Mouse (Mus musculus): ENCODE measurements around the gene Smim11. TPM values are rescaled to one million over a fixed set of nuclear protein-coding genes. Genes with fewer than 3 reads are reported as not detected.

Smim11 gene
- polyA plus RNA-seq, 1 experiment from 2014 or later = 143 TPM

GRCm38 (mm10) chr16:92348941-92349340, 47.9 kb downstream of the Smim11 start:
- H3K27me3 ChIP-seq (ENCODE audit: control insufficient read depth, insufficient read depth, low read length) = no peaks in the 10 kb centered on the region
- no peaks in the 10 kb centered on the region for H3K9me3 ChIP-seq (ENCODE audit: control insufficient read depth, low read depth, low read length)
- H3K27ac ChIP-seq (ENCODE audit: low read length) = no peak overlapping the region
- H3K4me3 ChIP-seq (ENCODE audit: low read depth, low read length) = no peak overlapping the region
- H3K36me3 ChIP-seq (ENCODE audit: control insufficient read depth, insufficient read depth, low read length) = no peaks in the 10 kb centered on the region
- H3K4me1 ChIP-seq (ENCODE audit: control insufficient read depth, insufficient read depth, low read length) = no peaks in the 10 kb centered on the region
- WGBS = 80% methylated on average over 12 of the region's 12 CpGs
- H3K9ac ChIP-seq (replicated peaks; ENCODE audit: low read depth, low read length) = no peak overlapping the region
- no peak for ATAC-seq (ENCODE audit: insufficient number of reproducible peaks, insufficient read depth, low FRiP score, low read depth)
- no peak overlapping the region for H3K4me2 ChIP-seq (replicated peaks; ENCODE audit: low read depth, low read length)

DNA sequence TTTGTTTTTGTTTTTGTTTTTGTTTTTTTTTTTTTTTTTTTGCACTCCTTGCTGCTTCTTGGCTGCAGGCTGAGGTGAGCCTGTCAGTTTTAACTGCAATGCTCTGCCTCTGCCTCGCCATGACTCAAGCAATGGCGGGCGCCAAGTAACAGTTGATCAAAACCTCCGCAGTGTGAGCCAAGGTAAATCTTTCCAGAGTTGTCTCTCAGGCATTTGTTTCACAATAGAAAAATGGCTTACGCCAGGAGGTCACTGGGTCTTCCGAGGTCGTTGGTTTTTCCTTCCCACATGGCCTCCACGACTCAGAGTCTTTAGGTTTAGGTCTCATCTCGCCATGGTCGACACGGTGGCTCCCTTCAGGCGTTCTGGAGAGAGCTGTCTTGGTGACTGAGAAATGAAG, 52.2 kb downstream of the Smim11 start:
- no peak for ATAC-seq (ENCODE audit: insufficient number of reproducible peaks, insufficient read depth, low FRiP score, low read depth)
- Histone ChIP-seq H3K27me3 (ENCODE audit: control insufficient read depth, insufficient read depth, low read length) (no peaks in the 10 kb centered on the region), H3K36me3 (ENCODE audit: control insufficient read depth, insufficient read depth, low read length) (no peaks in the 10 kb centered on the region), H3K4me1 (ENCODE audit: control insufficient read depth, insufficient read depth, low read length) (no peaks in the 10 kb centered on the region), H3K9ac (replicated peaks; ENCODE audit: low read depth, low read length) (no peak overlapping the region), H3K4me3 (ENCODE audit: low read depth, low read length) (no peak overlapping the region), H3K27ac (ENCODE audit: low read length) (no peak overlapping the region), H3K9me3 (ENCODE audit: control insufficient read depth, low read depth, low read length) (no peaks in the 10 kb centered on the region), H3K4me2 (replicated peaks; ENCODE audit: low read depth, low read length) (no peak overlapping the region)
- WGBS = 86% methylated on average over 12 of the region's 12 CpGs

- WGBS = 57% methylated on average over 2 of the region's 2 CpGs
- H3K27ac ChIP-seq (ENCODE audit: low read length) = no peak overlapping the region
- H3K4me2 ChIP-seq (replicated peaks; ENCODE audit: low read depth, low read length) = no peak overlapping the region
- no peak overlapping the region for H3K9ac ChIP-seq (replicated peaks; ENCODE audit: low read depth, low read length)
- H3K4me1 ChIP-seq (ENCODE audit: control insufficient read depth, insufficient read depth, low read length) = no peaks in the 10 kb centered on the region; the same call in 1 of the 2 replicates
- no peak overlapping the region for H3K4me3 ChIP-seq (ENCODE audit: low read depth, low read length)
- H3K27me3 ChIP-seq (ENCODE audit: control insufficient read depth, insufficient read depth, low read length) = no peaks in the 10 kb centered on the region
- ATAC-seq (ENCODE audit: insufficient number of reproducible peaks, insufficient read depth, low FRiP score, low read depth) = no peak
- no peaks in the 10 kb centered on the region for H3K36me3 ChIP-seq (ENCODE audit: control insufficient read depth, insufficient read depth, low read length)
- no peaks in the 10 kb centered on the region for H3K9me3 ChIP-seq (ENCODE audit: control insufficient read depth, low read depth, low read length)
Measured at GRCm38 (mm10) chr16:92353897-92354296, 52.8 kb downstream of the Smim11 start.

- WGBS = 68% methylated on average over 5 of the region's 5 CpGs
- Histone ChIP-seq H3K27ac (ENCODE audit: low read length) (no peak overlapping the region), H3K36me3 (ENCODE audit: control insufficient read depth, insufficient read depth, low read length) (no peaks in the 10 kb centered on the region), H3K4me2 (replicated peaks; ENCODE audit: low read depth, low read length) (no peak overlapping the region), H3K27me3 (ENCODE audit: control insufficient read depth, insufficient read depth, low read length) (no peaks in the 10 kb centered on the region), H3K4me3 (ENCODE audit: low read depth, low read length) (no peak overlapping the region), H3K9ac (replicated peaks; ENCODE audit: low read depth, low read length) (no peak overlapping the region), H3K9me3 (ENCODE audit: control insufficient read depth, low read depth, low read length) (no peaks in the 10 kb centered on the region), H3K4me1 (ENCODE audit: control insufficient read depth, insufficient read depth, low read length) (no peaks in the 10 kb centered on the region; the same call in 1 of the 2 replicates)
- ATAC-seq (ENCODE audit: insufficient number of reproducible peaks, insufficient read depth, low FRiP score, low read depth) = no peak
Measured at GRCm38 (mm10) chr16:92355366-92355765, 54.3 kb downstream of the Smim11 start.

DNA sequence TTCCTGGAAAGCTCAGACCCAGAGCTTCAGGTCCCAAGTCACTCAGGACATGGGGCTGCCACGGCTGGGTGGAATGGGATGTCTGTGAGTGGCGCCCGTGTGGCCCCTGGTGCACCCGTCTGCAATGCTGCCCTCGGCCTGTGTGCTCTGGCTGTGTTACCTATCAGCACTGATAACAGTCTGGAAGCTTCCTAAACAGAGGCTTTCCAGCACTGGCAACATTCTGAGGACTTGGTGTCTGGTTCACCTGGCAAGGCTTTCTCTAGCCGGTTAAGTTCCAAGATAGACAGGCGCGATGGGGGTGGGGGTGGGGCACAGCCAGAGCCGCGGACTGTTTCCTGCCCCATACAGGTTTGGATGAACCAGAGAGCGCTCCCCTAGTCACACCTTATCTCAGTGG, 54.9 kb downstream of the Smim11 start:
- Histone ChIP-seq H3K27me3 (ENCODE audit: control insufficient read depth, insufficient read depth, low read length) (no peaks in the 10 kb centered on the region), H3K36me3 (ENCODE audit: control insufficient read depth, insufficient read depth, low read length) (no peaks in the 10 kb centered on the region), H3K4me2 (replicated peaks; ENCODE audit: low read depth, low read length) (no peak overlapping the region), H3K4me1 (ENCODE audit: control insufficient read depth, insufficient read depth, low read length) (no peaks in the 10 kb centered on the region; the same call in 1 of the 2 replicates), H3K9me3 (ENCODE audit: control insufficient read depth, low read depth, low read length) (no peaks in the 10 kb centered on the region), H3K9ac (replicated peaks; ENCODE audit: low read depth, low read length) (no peak overlapping the region), H3K27ac (ENCODE audit: low read length) (no peak overlapping the region), H3K4me3 (ENCODE audit: low read depth, low read length) (no peak overlapping the region)
- 67% methylated on average over 11 of the region's 11 CpGs for WGBS
- no peak for ATAC-seq (ENCODE audit: insufficient number of reproducible peaks, insufficient read depth, low FRiP score, low read depth)

- ATAC-seq (ENCODE audit: insufficient number of reproducible peaks, insufficient read depth, low FRiP score, low read depth) = no peak
- 75% methylated on average over 9 of the region's 9 CpGs for WGBS
- Histone ChIP-seq H3K4me3 (ENCODE audit: low read depth, low read length) (no peak overlapping the region), H3K9ac (replicated peaks; ENCODE audit: low read depth, low read length) (no peak overlapping the region), H3K27me3 (ENCODE audit: control insufficient read depth, insufficient read depth, low read length) (no peaks in the 10 kb centered on the region), H3K36me3 (ENCODE audit: control insufficient read depth, insufficient read depth, low read length) (no peaks in the 10 kb centered on the region), H3K9me3 (ENCODE audit: control insufficient read depth, low read depth, low read length) (no peaks in the 10 kb centered on the region), H3K4me2 (replicated peaks; ENCODE audit: low read depth, low read length) (no peak overlapping the region), H3K4me1 (ENCODE audit: control insufficient read depth, insufficient read depth, low read length) (no peaks in the 10 kb centered on the region; the same call in 1 of the 2 replicates), H3K27ac (ENCODE audit: low read length) (no peak overlapping the region)
Measured at GRCm38 (mm10) chr16:92357023-92357422, 55.9 kb downstream of the Smim11 start.

- no peak overlapping the region for H3K9ac ChIP-seq (replicated peaks; ENCODE audit: low read depth, low read length)
- no peaks in the 10 kb centered on the region for H3K27me3 ChIP-seq (ENCODE audit: control insufficient read depth, insufficient read depth, low read length)
- no peak overlapping the region for H3K27ac ChIP-seq (ENCODE audit: low read length)
- H3K4me1 ChIP-seq (ENCODE audit: control insufficient read depth, insufficient read depth, low read length) = no peaks in the 10 kb centered on the region; the same call in 1 of the 2 replicates
- no peak overlapping the region for H3K4me3 ChIP-seq (ENCODE audit: low read depth, low read length)
- 74% methylated on average over 10 of the region's 10 CpGs for WGBS
- H3K4me2 ChIP-seq (replicated peaks; ENCODE audit: low read depth, low read length) = no peak overlapping the region
- ATAC-seq (ENCODE audit: insufficient number of reproducible peaks, insufficient read depth, low FRiP score, low read depth) = no peak
- H3K9me3 ChIP-seq (ENCODE audit: control insufficient read depth, low read depth, low read length) = no peaks in the 10 kb centered on the region
- H3K36me3 ChIP-seq (ENCODE audit: control insufficient read depth, insufficient read depth, low read length) = no peaks in the 10 kb centered on the region
Measured at GRCm38 (mm10) chr16:92357566-92357965, 56.5 kb downstream of the Smim11 start.

DNA sequence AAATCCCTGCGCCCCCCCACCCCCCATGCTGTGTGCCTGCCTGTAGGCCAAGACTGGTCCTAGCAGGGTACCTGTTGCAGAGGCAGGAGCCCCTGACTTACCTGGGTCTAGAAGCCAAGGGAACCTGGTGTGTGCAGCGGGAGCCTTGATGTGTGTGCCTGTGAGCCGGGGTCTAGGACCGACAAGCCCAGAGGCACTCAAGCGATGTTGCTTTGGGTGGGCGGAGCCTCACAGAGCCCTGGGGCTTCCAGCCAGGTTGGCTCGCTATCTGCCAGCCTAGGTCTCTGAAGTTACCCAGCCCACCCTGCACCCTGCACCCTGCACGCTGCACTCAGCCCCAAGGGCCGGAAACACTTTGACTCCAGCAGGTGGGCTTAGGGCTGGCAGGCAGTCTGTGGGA, 57.6 kb downstream of the Smim11 start:
- peak; percentile 34; the same call in 1 of the 2 replicates for ATAC-seq (ENCODE audit: insufficient number of reproducible peaks, insufficient read depth, low FRiP score, low read depth)
- H3K27ac ChIP-seq (ENCODE audit: low read length) = no peak overlapping the region
- no peak overlapping the region for H3K4me3 ChIP-seq (ENCODE audit: low read depth, low read length)
- no peaks in the 10 kb centered on the region for H3K36me3 ChIP-seq (ENCODE audit: control insufficient read depth, insufficient read depth, low read length)
- no peaks in the 10 kb centered on the region for H3K9me3 ChIP-seq (ENCODE audit: control insufficient read depth, low read depth, low read length)
- H3K9ac ChIP-seq (replicated peaks; ENCODE audit: low read depth, low read length) = no peak overlapping the region
- WGBS = 24% methylated on average over 9 of the region's 9 CpGs
- no peaks in the 10 kb centered on the region for H3K27me3 ChIP-seq (ENCODE audit: control insufficient read depth, insufficient read depth, low read length)
- H3K4me2 ChIP-seq (replicated peaks; ENCODE audit: low read depth, low read length) = no peak overlapping the region; the same call in 1 of the 2 replicates
- no peaks in the 10 kb centered on the region; the same call in 1 of the 2 replicates for H3K4me1 ChIP-seq (ENCODE audit: control insufficient read depth, insufficient read depth, low read length)

GRCm38 (mm10) chr16:92359229-92359628, 58.1 kb downstream of the Smim11 start, which contains the start of gene Kcne1:
Gene Kcne1 (minus strand): TSS chr16:92359468.
- Histone ChIP-seq H3K27ac (ENCODE audit: low read length) (no peak within 1 kb of the TSS), H3K4me1 (ENCODE audit: control insufficient read depth, insufficient read depth, low read length) (no peaks in the 10 kb centered on the region; the same call in 1 of the 2 replicates), H3K9me3 (ENCODE audit: control insufficient read depth, low read depth, low read length) (no peaks in the 10 kb centered on the region), H3K36me3 (ENCODE audit: control insufficient read depth, insufficient read depth, low read length) (no peaks in the 10 kb centered on the region), H3K4me2 (replicated peaks; ENCODE audit: low read depth, low read length) (no peak within 1 kb of the TSS; the same call in 1 of the 2 replicates), H3K4me3 (ENCODE audit: low read depth, low read length) (no peak within 1 kb of the TSS), H3K9ac (replicated peaks; ENCODE audit: low read depth, low read length) (no peak within 1 kb of the TSS), H3K27me3 (ENCODE audit: control insufficient read depth, insufficient read depth, low read length) (no peaks in the 10 kb centered on the region)
- 49% methylated on average over 9 of the region's 9 CpGs for WGBS
- ATAC-seq (ENCODE audit: insufficient number of reproducible peaks, insufficient read depth, low FRiP score, low read depth) = no peak

Data from stomach, embryonic 14.5 days (tissue).